Mouse (Mus musculus): ENCODE results near the gene Gm21974. TPM values are rescaled to one million over a fixed set of nuclear protein-coding genes. Genes with fewer than 3 reads are reported as not detected.

Gm21974 gene
- polyA plus RNA-seq, 1 experiment = not detected

- Histone ChIP-seq H3K27me3 (ENCODE audit: control insufficient read depth, insufficient read depth, low read length) (no peaks in the 10 kb centered on the region), H3K36me3 (ENCODE audit: control insufficient read depth, insufficient read depth, low read length) (no peaks in the 10 kb centered on the region), H3K4me1 (ENCODE audit: control insufficient read depth, insufficient read depth, insufficient read length) (peaks cover 3% of the 10 kb centered on the region; the same call in 1 of the 2 replicates), H3K27ac (ENCODE audit: insufficient read depth, low read length) (no peak overlapping the region), H3K4me3 (ENCODE audit: extremely low read depth, insufficient read depth, insufficient read length) (no peak overlapping the region)
- no peak for DNase-seq (ENCODE audit: low read depth in 1 of 2, low spot score in 2 of 2)
- 79% methylated on average over 13 of the region's 13 CpGs for WGBS
- TF ChIP-seq POLR2A (IDR thresholded peaks at IDR 0.05; ENCODE audit: low read depth, low read length) (no peak), CTCF (IDR thresholded peaks at IDR 0.05; ENCODE audit: extremely low read depth, insufficient read depth, insufficient read length, insufficient replicate concordance) (no peak)
Observed at GRCm38 (mm10) chr7:127932273-127933031, 37.2 kb upstream of the Gm21974 start.

GRCm38 (mm10) chr7:127931351-127932135 lies 36.3 kb upstream of the Gm21974 start:
- DNase-seq (ENCODE audit: low read depth in 1 of 2, low spot score in 2 of 2) = no peak
- no peaks in the 10 kb centered on the region for H3K27me3 ChIP-seq (ENCODE audit: control insufficient read depth, insufficient read depth, low read length)
- peaks cover 1% of the 10 kb centered on the region; the same call in 1 of the 2 replicates for H3K36me3 ChIP-seq (ENCODE audit: control insufficient read depth, insufficient read depth, low read length)
- 57% methylated on average over 13 of the region's 13 CpGs for WGBS
- H3K27ac ChIP-seq (ENCODE audit: insufficient read depth, low read length) = no peak overlapping the region
- peaks cover 3% of the 10 kb centered on the region; the same call in 1 of the 2 replicates for H3K4me1 ChIP-seq (ENCODE audit: control insufficient read depth, insufficient read depth, insufficient read length)
- H3K4me3 ChIP-seq (ENCODE audit: extremely low read depth, insufficient read depth, insufficient read length) = no peak overlapping the region
- TF ChIP-seq CTCF (IDR thresholded peaks at IDR 0.05; ENCODE audit: extremely low read depth, insufficient read depth, insufficient read length, insufficient replicate concordance) = no peak
- no peak for TF ChIP-seq POLR2A (IDR thresholded peaks at IDR 0.05; ENCODE audit: low read depth, low read length)

GRCm38 (mm10) chr7:127930636-127931035 lies 35.4 kb upstream of the Gm21974 start:
- DNase-seq (ENCODE audit: low read depth in 1 of 2, low spot score in 2 of 2) = no peak
- H3K27me3 ChIP-seq (ENCODE audit: control insufficient read depth, insufficient read depth, low read length) = no peaks in the 10 kb centered on the region
- H3K36me3 ChIP-seq (ENCODE audit: control insufficient read depth, insufficient read depth, low read length) = peaks cover 7% of the 10 kb centered on the region; the same call in 1 of the 2 replicates
- H3K27ac ChIP-seq (ENCODE audit: insufficient read depth, low read length) = no peak overlapping the region
- H3K4me1 ChIP-seq (ENCODE audit: control insufficient read depth, insufficient read depth, insufficient read length) = no peaks in the 10 kb centered on the region
- TF ChIP-seq CTCF (IDR thresholded peaks at IDR 0.05; ENCODE audit: extremely low read depth, insufficient read depth, insufficient read length, insufficient replicate concordance) = no peak
- no peak for TF ChIP-seq POLR2A (IDR thresholded peaks at IDR 0.05; ENCODE audit: low read depth, low read length)
- H3K4me3 ChIP-seq (ENCODE audit: extremely low read depth, insufficient read depth, insufficient read length) = no peak overlapping the region
- WGBS = 82% methylated on average over 5 of the region's 5 CpGs

- Histone ChIP-seq H3K36me3 (ENCODE audit: control insufficient read depth, insufficient read depth, low read length) (peaks cover 10% of the 10 kb centered on the region; the same call in 1 of the 2 replicates), H3K4me3 (ENCODE audit: extremely low read depth, insufficient read depth, insufficient read length) (no peak within 1 kb of the TSS), H3K4me1 (ENCODE audit: control insufficient read depth, insufficient read depth, insufficient read length) (no peaks in the 10 kb centered on the region), H3K27ac (ENCODE audit: insufficient read depth, low read length) (no peak within 1 kb of the TSS), H3K27me3 (ENCODE audit: control insufficient read depth, insufficient read depth, low read length) (no peaks in the 10 kb centered on the region)
- 80% methylated on average over 6 of the region's 6 CpGs for WGBS
- TF ChIP-seq CTCF (IDR thresholded peaks at IDR 0.05; ENCODE audit: extremely low read depth, insufficient read depth, insufficient read length, insufficient replicate concordance) = no peak
- no peak for TF ChIP-seq POLR2A (IDR thresholded peaks at IDR 0.05; ENCODE audit: low read depth, low read length)
- DNase-seq (ENCODE audit: low read depth in 1 of 2, low spot score in 2 of 2) = no peak
Observed at GRCm38 (mm10) chr7:127929923-127930322, 34.7 kb upstream of the Gm21974 start, which contains the start of gene Prss8. TSS of gene Prss8 (minus strand) at chr7:127930104.

GRCm38 (mm10) chr7:127928596-127928995 lies 33.3 kb upstream of the Gm21974 start:
- 91% methylated on average over 5 of the region's 5 CpGs for WGBS
- peaks cover 13% of the 10 kb centered on the region; the same call in 1 of the 2 replicates for H3K36me3 ChIP-seq (ENCODE audit: control insufficient read depth, insufficient read depth, low read length)
- no peak overlapping the region for H3K4me3 ChIP-seq (ENCODE audit: extremely low read depth, insufficient read depth, insufficient read length)
- TF ChIP-seq CTCF (IDR thresholded peaks at IDR 0.05; ENCODE audit: extremely low read depth, insufficient read depth, insufficient read length, insufficient replicate concordance) (no peak), POLR2A (IDR thresholded peaks at IDR 0.05; ENCODE audit: low read depth, low read length) (no peak)
- no peak for DNase-seq (ENCODE audit: low read depth in 1 of 2, low spot score in 2 of 2)
- H3K27ac ChIP-seq (ENCODE audit: insufficient read depth, low read length) = no peak overlapping the region
- H3K27me3 ChIP-seq (ENCODE audit: control insufficient read depth, insufficient read depth, low read length) = no peaks in the 10 kb centered on the region
- H3K4me1 ChIP-seq (ENCODE audit: control insufficient read depth, insufficient read depth, insufficient read length) = no peaks in the 10 kb centered on the region

GRCm38 (mm10) chr7:127927726-127928125 lies 32.5 kb upstream of the Gm21974 start:
- no peaks in the 10 kb centered on the region for H3K27me3 ChIP-seq (ENCODE audit: control insufficient read depth, insufficient read depth, low read length)
- peaks cover 13% of the 10 kb centered on the region; the same call in 1 of the 2 replicates for H3K36me3 ChIP-seq (ENCODE audit: control insufficient read depth, insufficient read depth, low read length)
- no peak for DNase-seq (ENCODE audit: low read depth in 1 of 2, low spot score in 2 of 2)
- no peak overlapping the region for H3K4me3 ChIP-seq (ENCODE audit: extremely low read depth, insufficient read depth, insufficient read length)
- no peak overlapping the region for H3K27ac ChIP-seq (ENCODE audit: insufficient read depth, low read length)
- 90% methylated on average over 11 of the region's 11 CpGs for WGBS
- H3K4me1 ChIP-seq (ENCODE audit: control insufficient read depth, insufficient read depth, insufficient read length) = peaks cover 4% of the 10 kb centered on the region; the same call in 1 of the 2 replicates
- no peak for TF ChIP-seq CTCF (IDR thresholded peaks at IDR 0.05; ENCODE audit: extremely low read depth, insufficient read depth, insufficient read length, insufficient replicate concordance)
